Mouse (Mus musculus): ENCODE data around the gene Sat2.

DNA sequence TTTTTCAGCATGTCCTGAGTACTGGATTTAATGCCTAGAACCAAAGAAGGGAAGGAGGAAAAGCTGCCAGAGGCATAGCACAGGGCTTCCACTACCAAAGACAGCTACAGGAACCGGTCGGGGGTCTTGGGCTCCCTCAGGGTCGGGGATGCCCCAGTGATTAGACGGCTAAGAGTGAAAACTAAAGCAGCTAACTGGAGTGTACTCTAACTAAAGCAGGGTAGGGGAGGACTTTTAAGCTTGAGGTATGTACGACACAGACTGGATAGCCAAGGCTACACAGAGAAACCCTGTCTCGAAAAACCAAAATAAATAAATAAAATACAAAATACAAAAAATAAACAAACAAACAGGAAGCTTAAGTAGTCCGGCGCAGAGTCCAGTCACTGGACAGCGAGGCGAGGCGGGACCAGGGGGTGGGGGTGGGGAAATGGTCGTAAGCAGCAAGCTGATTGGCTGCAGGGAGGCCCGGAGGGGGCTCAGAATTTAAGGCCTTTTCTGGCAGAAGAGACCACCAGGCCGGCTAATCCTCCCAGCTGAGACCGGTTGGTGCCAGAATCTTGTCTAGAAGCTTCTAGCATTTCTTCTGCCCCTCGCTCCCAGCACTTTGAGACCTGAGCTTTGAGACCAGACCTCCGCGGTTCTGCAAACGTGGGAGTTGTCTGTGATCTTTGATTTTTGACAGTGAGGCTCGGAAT, at the start of gene Sat2:
- TF ChIP-seq CTCF (IDR thresholded peaks at IDR 0.05; ENCODE audit: control insufficient read depth, insufficient read depth, insufficient read length) = no peak
- TF ChIP-seq MAX (IDR thresholded peaks at IDR 0.05) = no peak
- no peak for TF ChIP-seq CEBPB (IDR thresholded peaks at IDR 0.05; ENCODE audit: low read depth)
- TF ChIP-seq MYOG (IDR thresholded peaks at IDR 0.05; ENCODE audit: control insufficient read depth, extremely low read depth, insufficient read length) = no peak
